Mouse (Mus musculus) left cerebral cortex, adult 2 months (tissue): ENCODE data around the gene Tecpr2. TPM values are rescaled to one million over a fixed set of nuclear protein-coding genes. Genes with fewer than 3 reads are reported as not detected.
A peak's percentile ranks its signal among the peaks of the same experiment; 100 is the strongest.

Experiments
- DNase-seq, 2 experiments: peaks; one replicate each; pipeline ENCODE4 v3.0.0; 2021 to 2022; ENCODE audit warnings: low spot score in 2 of 2, mixed read lengths in 1 of 2; ENCODE audit errors: extremely low spot score in 1 of 2
- H3K27ac ChIP-seq: fragments of 200-600 bp; 2 replicates; pipeline ENCODE4 v1.8.1; 2022
- H3K4me3 ChIP-seq: fragments of 200-600 bp; 2 replicates; pipeline ENCODE4 v1.8.1; 2022
- CTCF ChIP-seq: fragments of 200-600 bp; IDR thresholded peaks from 2 replicates; pipeline ENCODE4 v1.8.1; 2022; ENCODE audit warnings: antibody characterized with exemption, mild to moderate bottlenecking, moderate library complexity
- intact Hi-C: fragments of 180-260 bp; cut with DNase I; formaldehyde crosslinking; loops from one replicate; pipeline ENCODE4 v1.15.1; 2025
- total RNA-seq, 2 experiments: library from RNA; stranded (reverse); gene quantifications; 2 replicates each; pipeline ENCODE4 v1.2.3; 2021

The Tecpr2 gene
- total RNA-seq, 2 experiments from 2014 or later, result 46.7 to 50.0 TPM

- TF ChIP-seq CTCF, result no peak
- intact Hi-C loops, result no loop called here
- no peak overlapping the region for H3K4me3 ChIP-seq
- peak overlapping the region; percentile 58; the same call in 1 of the 2 replicates for H3K27ac ChIP-seq
- no peak for DNase-seq
Observed at GRCm38 (mm10) chr12:110952628-110953385, 63.7 kb downstream of the Tecpr2 start.

GRCm38 (mm10) chr12:110953443-110953842 is 64.4 kb downstream of the Tecpr2 start:
- TF ChIP-seq CTCF, result no peak
- intact Hi-C loops, result no loop called here
- H3K4me3 ChIP-seq, result no peak overlapping the region
- peak overlapping the region; percentile 58; the same call in 1 of the 2 replicates for H3K27ac ChIP-seq
- DNase-seq, result no peak

GRCm38 (mm10) chr12:110953900-110954299 is 64.8 kb downstream of the Tecpr2 start:
- intact Hi-C loops, result no loop called here
- no peak for TF ChIP-seq CTCF
- no peak for DNase-seq
- H3K4me3 ChIP-seq, result no peak overlapping the region
- no peak overlapping the region; the same call in 1 of the 2 replicates for H3K27ac ChIP-seq

GRCm38 (mm10) chr12:110954351-110954991 is 65.4 kb downstream of the Tecpr2 start:
- intact Hi-C loops, result no loop called here
- no peak for TF ChIP-seq CTCF
- H3K4me3 ChIP-seq, result no peak overlapping the region
- no peak for DNase-seq
- no peak overlapping the region for H3K27ac ChIP-seq

GRCm38 (mm10) chr12:110961973-110962372 is 72.9 kb downstream of the Tecpr2 start:
- no peak overlapping the region for H3K4me3 ChIP-seq
- intact Hi-C loops, result no loop called here
- TF ChIP-seq CTCF, result no peak
- no peak for DNase-seq
- H3K27ac ChIP-seq, result no peak overlapping the region

GRCm38 (mm10) chr12:110965500-110965899 is 76.4 kb downstream of the Tecpr2 start:
- intact Hi-C loops, result no loop called here
- Histone ChIP-seq H3K27ac (no peak overlapping the region), H3K4me3 (no peak overlapping the region)
- TF ChIP-seq CTCF, result no peak
- DNase-seq, result no peak

- TF ChIP-seq CTCF, result no peak
- no peak for DNase-seq
- intact Hi-C loops, result no loop called here
- Histone ChIP-seq H3K4me3 (no peak overlapping the region), H3K27ac (no peak overlapping the region)
Observed at GRCm38 (mm10) chr12:110966079-110966478, 77.0 kb downstream of the Tecpr2 start.

GRCm38 (mm10) chr12:110967146-110967545 is 78.1 kb downstream of the Tecpr2 start:
- intact Hi-C loops, result no loop called here
- no peak for TF ChIP-seq CTCF
- H3K27ac ChIP-seq, result no peak overlapping the region

GRCm38 (mm10) chr12:110970408-110970807 is 81.3 kb downstream of the Tecpr2 start:
- Histone ChIP-seq H3K4me3 (no peak overlapping the region), H3K27ac (no peak overlapping the region)
- intact Hi-C loops, result no loop called here
- TF ChIP-seq CTCF, result no peak
- DNase-seq, result no peak

More at GRCm38 (mm10) chr12:110967146-110967545, 78.1 kb downstream of the Tecpr2 start:
- H3K4me3 ChIP-seq, result no peak overlapping the region
- DNase-seq, result no peak

GRCm38 (mm10) chr12:110971972-110972371 is 82.9 kb downstream of the Tecpr2 start:
- DNase-seq, result no peak
- Histone ChIP-seq H3K4me3 (no peak overlapping the region), H3K27ac (no peak overlapping the region)
- intact Hi-C loops, result no loop called here
- no peak for TF ChIP-seq CTCF

- DNase-seq, result no peak
- intact Hi-C loops, result no loop called here
- Histone ChIP-seq H3K4me3 (no peak overlapping the region), H3K27ac (no peak overlapping the region)
- TF ChIP-seq CTCF, result no peak
Observed at GRCm38 (mm10) chr12:110973829-110974228, 84.8 kb downstream of the Tecpr2 start.

- intact Hi-C loops, result no loop called here
- no peak overlapping the region for H3K27ac ChIP-seq
- no peak overlapping the region for H3K4me3 ChIP-seq
- no peak for DNase-seq
- TF ChIP-seq CTCF, result no peak
Observed at GRCm38 (mm10) chr12:110974295-110974694, 85.2 kb downstream of the Tecpr2 start.
